Mouse (Mus musculus) retina, postnatal 1 day (tissue): ENCODE measurements around the gene Nutf2-ps1.
"Not testable (repeated sequence)": the region's sequence is repeated elsewhere in the genome, so short reads cannot be mapped to it uniquely, and the experiment has no call there.

Experiments used
- DNase-seq: peaks from one replicate; pipeline ENCODE4 v3.0.0-alpha.2; 2012

Nutf2-ps1 gene

DNA sequence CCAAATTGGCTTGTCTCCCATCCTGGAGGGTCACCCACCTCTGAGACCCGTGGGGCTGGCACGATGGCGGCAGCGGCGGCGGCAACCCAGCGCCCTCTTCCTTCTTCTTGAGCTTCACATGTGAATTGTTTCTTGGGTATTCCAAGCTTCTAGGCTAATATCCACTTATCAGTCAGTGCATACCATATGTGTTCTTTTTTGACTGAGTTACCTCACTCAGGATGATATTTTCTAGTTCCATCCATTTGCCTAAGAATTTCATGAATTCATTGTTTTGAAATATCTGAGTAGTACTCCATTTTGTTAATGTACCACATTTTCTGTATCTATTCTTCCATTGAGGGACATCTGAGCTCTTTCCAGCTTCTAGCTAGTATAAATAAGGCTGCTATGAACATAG lies at the start of gene Nutf2-ps1:
Gene Nutf2-ps1 (minus strand): TSS at position 101 of the 400 bp plus-strand sequence.
- not testable (repeated sequence) for DNase-seq

DNA sequence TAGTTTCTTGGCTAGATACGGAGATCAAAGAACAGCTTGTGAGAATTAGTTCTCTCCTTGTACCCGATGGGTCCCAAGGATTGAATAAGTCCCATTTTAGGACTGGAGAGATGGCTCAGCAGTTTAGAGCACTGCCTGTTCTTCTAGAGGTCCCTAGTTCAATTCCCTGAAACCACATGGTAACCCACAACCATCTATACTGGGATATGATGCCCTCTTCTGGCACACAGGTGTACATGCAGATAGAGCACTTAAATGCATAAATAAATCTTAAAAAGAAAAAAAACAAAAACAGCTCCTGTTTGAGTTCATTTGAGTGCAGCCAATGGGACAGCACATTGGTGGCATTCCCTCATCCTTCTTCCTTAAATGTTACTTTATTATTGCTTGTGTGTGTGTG lies 49.2 kb upstream of the Nutf2-ps1 start:
- DNase-seq: peak; percentile 26

DNA sequence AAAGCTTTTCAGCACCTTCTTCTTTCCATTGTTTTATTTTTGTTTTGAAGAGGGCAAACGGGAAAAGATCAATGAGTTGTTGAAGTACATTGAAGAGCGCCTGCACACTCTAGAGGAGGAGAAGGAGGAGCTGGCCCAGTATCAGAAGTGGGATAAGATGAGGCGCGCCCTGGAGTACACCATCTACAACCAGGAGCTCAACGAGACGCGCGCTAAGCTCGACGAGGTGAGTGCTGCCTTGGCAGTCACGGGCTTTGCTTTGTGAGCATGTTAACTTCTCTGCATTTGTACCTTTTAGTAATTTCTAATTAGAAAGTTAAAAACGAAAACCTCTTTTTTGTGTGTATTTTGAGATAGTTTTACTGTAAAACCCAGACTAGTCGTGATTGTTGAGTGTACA lies 32.8 kb upstream of the Nutf2-ps1 start:
- DNase-seq: no peak

DNA sequence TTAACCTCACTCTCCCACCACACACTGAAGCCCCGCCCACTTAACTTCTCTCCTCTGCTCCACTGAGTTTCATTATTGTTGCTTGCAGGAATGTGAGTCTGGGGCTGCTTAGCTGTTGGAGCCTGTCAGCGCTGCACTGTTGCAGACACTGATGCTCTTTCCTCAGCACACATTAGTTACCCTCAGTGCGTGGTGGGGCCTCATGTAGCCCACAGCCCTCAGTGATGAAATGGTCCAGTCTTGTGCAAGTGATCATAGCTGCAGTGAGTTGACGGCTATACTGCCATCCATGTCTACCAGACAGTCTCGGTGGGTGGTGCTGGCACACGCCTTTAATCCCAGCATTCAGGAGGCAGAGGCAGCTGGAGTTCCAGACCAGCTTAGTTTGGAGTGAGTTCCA lies 20.1 kb upstream of the Nutf2-ps1 start:
- peak; percentile 74 for DNase-seq

DNA sequence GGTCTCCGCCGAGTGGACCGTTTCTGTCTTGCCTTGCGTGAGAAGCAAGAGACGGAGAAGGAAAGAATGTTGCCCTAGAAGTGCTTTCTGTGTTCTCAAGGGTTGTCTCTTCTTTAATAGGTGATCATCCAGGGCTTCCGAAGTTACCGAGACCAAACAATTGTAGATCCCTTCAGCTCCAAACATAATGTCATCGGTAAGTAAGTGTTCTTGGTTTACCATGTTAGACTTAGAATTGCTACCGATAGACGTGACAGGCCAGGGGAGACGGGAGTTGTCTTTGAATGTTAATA lies 12.4 kb upstream of the Nutf2-ps1 start:
- no peak for DNase-seq

DNA sequence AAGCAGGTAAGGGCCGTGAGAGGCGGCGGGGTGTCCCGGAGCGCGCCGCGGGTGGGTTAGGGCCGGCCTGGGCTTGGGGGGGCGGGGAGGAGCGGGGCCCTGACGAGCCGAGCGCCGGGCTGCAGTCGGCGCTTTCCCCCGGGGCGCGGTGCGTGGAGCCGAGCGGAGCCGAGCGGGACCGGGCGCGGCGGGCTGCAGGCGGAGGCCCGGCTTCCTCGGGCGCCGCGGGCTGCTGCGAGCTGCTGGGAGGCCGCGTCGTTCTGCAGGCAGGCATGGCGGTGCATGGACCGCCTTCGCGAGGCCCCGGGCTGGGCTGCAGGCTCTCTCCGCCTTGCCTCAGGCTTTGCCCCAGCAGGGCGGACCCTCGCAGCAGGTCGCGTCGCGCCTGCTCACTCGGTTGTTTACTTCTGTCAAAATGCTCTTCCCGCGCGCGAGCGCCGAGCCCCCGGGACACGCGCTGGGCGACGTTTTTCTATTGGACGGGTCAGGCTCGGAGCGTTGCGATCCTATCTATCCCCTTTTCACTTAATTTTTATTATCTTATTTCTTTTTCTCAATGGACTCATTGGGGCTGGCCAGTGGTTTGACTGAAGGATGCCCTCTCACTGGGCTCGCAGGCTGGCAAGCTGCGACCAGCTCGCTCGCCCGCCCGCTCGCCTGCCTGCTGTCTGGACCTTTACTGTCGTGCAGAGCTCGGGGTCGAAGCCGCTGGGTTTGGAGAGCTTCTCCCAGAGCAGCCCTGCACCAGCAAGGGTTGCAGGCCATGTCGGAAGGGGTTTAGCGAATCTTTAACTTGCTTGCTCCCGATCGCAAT lies 11.9 kb upstream of the Nutf2-ps1 start:
- peak; percentile 68 for DNase-seq

DNA sequence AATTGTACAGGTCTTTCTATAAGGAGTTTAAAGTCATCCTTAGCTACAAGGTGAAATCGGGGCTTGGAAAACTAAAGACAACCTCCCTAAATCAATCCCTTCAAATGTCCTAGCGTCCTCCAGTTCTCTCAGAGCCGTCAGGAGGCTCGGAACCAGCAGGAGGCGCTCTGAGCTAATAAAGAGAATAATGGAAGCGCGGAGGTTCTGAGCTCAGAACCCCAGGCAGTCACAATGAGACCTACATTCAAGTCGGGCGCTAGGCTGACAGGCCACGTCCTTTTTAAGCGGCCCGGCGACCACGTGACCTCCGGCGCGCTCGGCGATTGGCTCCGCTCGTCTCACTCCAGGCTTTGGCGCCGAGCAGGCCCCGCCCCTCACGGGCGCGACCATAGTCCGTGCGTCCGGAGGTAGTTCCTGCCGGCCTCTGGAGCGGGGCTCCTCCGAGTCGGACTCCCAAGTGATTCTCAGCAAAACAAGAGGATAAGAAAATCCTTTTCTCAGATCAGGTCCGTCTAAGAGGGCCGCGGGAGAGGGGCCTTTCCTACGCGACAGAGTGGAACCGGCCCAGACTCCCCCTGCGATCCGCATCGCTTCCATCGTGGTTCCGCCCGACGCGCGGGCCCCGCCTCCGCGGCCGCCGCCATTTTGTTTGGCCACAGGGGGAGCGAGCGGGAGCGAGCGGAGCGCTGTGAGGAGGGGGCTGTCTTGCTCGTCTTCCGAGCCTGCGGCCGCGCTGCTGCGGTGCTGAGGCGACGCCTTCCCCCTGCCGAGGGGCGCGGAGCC lies 11.1 kb upstream of the Nutf2-ps1 start, which contains the start of gene Smc3:
Gene Smc3 (plus strand): TSS at position 642 of the 783 bp plus-strand sequence.
- peak; percentile 98 for DNase-seq

DNA sequence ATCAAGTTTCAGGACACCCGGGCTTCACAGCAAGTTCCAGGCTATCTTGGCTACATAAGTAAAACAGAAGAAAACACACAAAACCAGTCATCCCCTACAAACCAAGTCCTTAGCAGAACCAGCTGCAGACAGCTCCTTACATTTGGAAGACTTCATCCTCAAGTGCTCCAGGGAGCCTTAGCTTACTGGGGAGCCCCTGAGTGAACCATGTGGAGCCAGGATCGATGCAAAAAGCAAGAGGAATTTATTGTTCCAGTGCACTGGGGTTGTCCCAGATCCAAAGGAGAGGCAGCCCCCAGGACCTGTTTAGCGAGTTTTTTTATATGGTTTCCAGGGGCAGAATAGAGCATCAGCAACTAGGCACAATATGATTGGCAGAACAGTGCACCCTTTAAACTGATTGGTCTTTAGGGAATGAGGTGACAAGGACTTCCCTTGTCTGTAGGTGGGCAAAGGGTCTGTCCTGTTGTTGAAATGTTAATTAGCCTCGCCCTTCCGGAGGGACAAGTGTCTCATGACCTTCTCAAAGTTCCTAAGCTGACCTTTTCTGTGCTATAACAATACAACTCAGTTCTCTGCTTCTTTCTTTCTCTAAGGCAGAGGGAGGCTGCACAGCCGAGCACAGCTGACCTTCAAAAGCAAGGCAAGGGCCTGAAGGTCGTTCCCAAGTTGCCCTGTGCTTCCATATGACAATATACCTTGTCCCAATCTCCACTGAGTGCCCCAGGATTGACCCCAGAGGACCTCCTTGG lies 8.0 kb upstream of the Nutf2-ps1 start:
- DNase-seq: no peak

DNA sequence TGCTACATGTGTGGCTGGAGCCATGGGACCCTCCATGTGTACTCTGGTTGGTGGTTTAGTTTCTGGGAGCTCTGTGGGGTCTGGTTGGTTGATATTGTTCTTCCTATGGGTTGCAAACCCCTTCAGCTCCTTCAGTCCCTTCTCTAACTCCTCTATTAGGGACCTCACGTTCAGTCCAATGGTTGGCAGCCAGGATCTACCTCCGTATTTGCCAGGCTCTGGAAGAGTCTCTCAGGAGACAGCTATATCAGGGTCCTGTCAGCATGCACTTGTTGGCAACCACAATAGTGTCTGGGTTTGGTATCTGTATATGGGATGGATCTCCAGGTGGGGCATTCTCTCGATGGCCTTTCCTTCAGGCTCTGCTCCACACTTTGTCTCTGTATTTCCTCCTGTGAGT lies 1.2 kb downstream of the Nutf2-ps1 start:
- not testable (repeated sequence) for DNase-seq

DNA sequence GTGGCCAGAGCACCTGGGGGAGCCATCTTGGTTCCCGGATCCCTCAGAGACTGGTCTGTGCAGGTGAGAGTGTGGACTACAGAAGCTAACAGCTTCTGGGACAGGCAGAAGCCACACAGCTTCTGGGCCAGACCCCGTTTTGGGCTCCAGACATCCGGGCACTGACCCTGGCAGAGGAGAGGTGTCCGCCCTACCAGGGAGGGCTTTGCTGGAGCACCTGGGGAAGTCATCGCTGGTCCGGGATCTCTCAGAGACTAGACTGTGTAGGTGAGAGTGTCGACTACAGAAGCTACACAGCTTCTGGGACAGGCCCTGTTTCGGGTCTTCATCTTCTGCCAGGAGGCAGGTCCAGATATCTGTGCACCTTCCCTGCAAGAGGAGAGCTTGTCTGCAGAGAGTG lies 8.6 kb downstream of the Nutf2-ps1 start:
- not testable (repeated sequence) for DNase-seq

DNA sequence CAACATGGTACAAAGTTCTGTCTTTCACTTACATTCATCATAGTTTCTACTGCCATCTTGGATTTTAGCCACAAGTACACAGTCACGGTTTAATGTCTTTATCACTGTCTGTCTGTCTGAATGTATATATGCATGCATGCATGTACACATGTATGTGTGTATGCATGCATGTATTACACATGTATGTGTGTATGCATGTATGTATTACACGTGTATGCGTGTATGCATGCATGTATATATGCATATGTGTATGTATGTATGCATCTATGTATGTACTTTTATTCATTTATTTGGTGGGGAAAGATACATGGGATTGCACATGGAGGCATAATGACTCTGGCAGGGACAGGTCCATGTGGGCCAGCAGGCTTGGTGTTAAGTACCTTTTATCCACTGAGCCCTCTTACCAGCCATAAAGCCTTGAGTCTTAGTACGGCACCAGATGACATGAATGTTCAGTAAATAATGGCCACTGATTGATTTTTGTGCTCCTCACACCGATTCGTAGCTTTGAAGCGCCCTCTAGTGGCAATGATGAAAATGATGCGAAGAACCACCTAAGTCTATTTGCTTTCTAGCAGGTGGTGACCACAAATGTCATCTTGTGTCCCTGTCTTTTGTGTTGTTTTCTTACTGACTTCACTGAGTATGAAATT lies 10.1 kb downstream of the Nutf2-ps1 start:
- DNase-seq: peak; percentile 91

DNA sequence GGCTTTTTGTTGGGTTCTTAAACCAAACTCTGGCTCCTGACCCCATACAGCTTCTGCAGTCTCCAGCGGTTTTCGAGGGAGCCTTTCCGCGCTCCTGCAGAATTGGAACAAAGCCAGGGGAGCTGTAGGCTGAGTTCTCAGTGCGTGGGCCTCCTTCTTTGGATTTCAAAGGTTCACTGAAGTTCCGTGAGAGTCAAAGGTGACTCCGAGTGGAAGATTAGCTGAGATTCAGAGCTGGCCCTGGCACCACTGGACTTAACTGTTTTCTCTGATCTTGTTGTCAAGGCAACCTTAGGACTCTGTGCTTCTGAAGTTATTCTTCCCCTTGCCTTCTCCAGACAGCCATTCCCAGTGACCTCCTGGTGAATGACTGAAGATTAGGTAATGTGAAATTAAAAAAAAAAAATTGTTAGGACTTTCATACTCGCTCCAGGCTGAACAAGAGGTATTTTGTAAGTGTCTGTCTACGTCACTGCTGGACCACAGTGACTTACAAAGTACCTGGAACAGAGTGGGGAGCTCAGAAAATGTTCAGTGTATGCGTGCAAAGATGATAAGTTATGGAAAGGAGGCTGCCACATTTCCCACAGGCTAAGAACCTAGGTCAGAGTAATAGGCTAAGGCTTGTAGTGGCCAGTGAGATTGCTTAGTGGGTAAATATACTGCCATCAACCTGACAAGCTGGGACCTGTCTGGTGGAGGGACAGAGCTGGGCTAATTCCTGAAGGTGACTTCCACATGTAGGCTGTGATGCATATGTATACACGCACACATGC lies 11.7 kb downstream of the Nutf2-ps1 start:
- peak; percentile 11 for DNase-seq

DNA sequence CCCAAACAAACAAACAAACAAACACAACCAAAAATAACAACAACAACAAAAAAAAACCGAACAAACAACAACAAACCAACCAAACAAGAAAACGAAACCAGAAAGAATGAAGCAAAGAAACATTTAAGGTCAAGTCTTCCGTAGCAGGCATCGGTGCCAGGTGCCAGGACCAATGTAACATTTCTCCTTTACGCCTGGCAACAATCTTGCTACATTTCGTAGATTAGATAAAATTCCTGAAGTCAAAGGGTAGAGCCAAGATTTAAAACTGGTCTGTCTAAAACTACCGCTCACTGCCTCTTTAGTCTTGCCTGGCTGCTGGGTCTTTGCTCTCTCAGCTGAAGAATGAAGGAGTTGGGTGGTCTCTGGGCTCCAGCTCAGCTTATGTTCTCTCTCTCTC lies 12.8 kb downstream of the Nutf2-ps1 start:
- no peak for DNase-seq

DNA sequence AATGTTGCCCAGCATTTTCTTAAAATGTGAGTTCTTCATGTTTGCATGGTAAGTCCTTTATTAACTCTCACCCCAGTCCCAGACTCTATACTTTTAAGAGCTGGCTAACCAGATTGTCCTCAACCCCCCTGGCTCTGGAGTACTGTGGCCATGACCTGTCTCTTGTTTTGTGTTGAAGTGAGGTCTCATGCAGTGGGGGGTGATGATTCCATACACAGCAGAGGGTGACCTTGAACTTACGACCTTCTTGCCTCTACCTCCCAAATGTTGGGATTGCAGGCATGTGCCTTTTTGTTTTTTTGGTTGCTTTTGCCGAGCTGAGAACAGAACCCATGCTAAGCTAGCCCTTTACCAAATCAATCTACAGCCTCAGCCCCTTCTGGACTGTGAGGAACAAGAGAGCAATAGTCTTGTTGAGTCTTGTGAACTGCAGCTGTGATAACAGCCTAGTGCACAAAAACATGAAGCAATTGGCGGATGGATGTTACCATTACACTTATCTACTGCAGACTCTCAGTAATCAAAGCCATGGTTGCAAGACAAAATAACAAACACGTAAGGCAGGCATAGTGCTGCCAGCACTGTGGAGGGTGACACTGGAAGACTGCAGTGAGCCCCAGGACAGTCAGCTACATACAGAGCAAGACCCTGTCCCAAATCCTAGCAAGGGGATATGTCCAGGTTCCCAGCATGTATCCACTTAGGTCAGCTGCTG lies 13.4 kb downstream of the Nutf2-ps1 start:
- no peak for DNase-seq

DNA sequence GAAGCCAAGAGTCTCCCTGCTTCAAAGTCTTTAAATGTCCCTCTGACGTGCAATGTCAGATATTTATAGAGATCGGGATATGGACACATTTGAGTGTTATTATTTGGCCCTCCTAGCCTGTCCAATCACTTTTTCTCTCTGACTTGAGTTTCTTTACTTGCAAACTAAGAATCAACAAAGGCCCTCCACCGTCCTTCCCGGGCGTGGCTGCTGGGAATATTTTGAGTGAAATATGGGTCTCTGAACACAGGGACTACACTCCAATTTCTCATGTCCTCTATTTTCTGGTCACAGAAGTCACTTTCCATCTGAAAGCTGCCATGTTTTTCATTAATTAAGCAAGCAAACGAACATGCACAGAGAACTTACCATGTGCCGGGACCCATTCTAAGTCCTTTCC lies 14.3 kb downstream of the Nutf2-ps1 start:
- no peak for DNase-seq

DNA sequence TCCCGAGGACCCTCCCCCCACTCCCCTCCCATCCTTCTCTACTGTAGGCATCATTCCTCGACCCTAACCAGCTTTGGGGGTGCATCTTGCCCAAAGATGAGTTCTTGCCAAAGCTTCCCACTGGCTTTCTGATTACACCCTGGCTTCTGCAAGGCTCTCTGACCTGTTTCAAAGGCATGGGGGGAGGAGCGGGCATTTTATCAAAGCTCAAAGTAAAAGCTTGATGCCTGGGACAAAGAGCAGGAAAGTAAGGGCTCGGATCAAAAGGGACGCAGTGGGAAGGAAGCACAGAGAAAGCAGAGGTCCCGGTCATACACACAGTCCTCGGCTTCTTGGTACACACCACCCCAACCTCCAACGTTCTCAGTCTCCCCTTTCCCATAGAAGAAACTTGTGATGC lies 14.7 kb downstream of the Nutf2-ps1 start:
- DNase-seq: no peak

DNA sequence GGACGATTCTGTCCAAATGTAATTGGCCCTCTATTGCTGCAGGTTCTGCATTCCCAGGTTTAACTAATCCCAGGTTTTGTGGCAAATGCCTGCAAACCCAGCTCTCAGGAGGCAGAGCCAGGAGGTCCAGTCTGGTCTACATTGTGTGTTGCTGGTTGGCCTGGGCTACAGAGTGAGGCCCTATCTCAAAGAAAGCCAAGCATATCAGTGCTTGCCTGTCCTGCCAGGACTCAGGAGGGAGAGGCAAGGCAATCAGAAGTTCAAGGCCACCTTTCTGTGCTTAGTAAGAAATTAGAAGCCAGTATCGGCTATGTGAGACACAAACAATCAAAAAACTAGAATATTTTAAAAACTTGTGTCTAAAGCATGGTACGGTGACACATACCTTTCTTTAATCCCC lies 15.7 kb downstream of the Nutf2-ps1 start:
- no peak for DNase-seq

DNA sequence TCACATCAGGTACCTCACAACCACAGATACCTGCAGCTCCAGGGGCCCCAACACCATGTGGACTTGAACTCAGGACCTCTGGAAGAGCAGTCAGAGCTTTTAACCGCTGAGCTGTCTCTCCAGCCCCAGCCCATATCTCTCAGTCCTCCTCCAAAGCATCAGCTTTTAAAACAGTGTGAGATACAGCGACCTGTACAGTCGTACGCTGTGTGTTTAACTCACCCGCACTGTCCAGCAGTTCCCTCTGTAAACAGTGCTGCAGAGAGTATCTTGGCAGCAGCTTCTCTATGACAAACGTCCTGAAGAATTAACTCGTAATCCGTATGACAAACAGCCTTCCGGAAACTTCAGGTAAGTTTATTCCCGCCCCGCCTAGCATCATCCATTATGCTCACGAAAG lies 16.3 kb downstream of the Nutf2-ps1 start:
- no peak for DNase-seq

DNA sequence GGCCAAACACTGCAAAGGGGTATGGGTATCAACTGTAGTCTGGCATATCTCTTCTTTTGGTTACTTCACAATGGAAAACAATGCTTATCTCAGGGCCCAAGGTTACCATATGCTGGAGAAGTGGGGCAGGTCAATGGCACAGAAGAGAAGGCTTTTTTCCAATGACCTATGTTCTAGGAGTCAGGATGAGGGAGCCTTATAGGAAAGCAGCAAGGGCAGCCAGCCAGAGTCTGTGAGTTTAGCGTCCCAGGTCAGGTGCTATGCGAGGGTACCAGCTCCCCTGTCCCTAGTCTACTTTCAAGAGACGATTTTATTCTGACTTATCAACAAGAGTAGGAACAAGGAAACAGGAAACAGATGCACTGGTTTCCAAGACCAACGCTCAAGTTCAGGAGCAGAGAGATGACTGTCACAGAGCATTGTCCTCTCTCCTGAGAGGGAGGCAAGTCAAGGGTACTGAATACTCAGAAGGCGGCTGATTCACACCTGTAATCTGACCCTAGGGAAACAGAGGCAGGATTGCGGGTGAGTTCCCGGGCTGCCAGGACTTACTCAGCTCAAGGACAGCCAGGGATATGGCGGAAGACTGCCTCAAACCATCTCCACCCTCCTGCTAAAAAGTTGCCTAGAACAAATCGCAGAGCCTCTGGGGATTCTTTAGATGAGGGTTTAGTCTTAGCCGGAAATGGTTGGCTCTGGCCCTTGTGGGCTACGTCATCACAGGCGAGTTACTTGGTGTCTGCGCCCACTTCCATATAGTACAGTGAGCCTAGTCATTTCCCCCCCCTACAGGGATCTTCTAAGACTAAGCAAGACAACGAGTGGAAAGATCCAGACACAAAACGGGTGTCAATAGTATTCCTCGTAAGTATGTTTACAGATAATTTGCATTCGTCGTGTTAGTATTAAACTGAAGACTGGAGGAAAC lies 17.1 kb downstream of the Nutf2-ps1 start:
- no peak for DNase-seq

DNA sequence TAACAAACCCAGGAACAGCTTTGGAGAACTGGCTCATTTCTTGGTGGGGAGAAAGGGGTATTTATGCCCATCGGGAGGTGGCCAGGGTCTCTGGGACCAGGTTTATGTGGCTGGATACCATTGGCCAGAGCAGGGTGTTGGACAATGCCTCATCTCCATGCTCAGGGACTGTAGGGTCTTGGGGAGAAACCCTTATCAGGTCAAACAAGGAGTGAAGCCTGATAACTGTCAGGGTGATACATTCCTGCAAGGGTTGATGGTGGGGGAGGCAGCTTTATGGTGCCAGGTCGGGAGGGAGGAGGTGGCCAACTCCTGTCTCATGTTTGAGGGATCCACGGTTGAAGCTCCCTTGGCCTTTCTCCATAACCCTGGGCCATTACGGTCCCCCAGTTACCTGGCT lies 17.8 kb downstream of the Nutf2-ps1 start:
- no peak for DNase-seq
